Mouse (Mus musculus): Measurements from ENCODE around the gene Kif26b.

The Kif26b gene

DNA sequence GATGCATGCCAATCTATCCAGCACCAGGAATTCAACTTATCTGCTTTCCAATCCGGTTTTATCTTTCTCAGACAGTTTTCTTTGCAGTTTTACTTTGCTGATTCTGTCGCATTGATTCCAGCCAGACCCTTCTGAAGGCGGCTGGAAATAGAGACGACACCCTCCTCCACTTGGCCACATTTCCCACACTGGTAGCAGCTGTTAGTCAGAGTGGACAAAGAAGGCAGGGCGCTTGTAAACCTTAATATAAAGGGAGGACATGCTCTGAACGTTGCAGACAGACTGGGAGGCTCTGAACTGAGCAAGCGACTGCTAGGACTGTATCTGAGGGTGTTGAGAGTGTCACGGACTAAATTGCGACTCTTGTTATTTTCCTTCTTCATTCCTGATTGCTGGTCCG lies 11.3 kb downstream of the Kif26b start:
- DNase-seq (ENCODE audit: low spot score): no peak

- no peak for DNase-seq (ENCODE audit: low spot score)
Measured at GRCm38 (mm10) chr1:178542415-178542814, 13.5 kb downstream of the Kif26b start.

GRCm38 (mm10) chr1:178542990-178543944 lies 14.3 kb downstream of the Kif26b start:
- DNase-seq (ENCODE audit: low spot score): no peak

GRCm38 (mm10) chr1:178544585-178544984 lies 15.7 kb downstream of the Kif26b start:
- no peak for DNase-seq (ENCODE audit: low spot score)

DNA sequence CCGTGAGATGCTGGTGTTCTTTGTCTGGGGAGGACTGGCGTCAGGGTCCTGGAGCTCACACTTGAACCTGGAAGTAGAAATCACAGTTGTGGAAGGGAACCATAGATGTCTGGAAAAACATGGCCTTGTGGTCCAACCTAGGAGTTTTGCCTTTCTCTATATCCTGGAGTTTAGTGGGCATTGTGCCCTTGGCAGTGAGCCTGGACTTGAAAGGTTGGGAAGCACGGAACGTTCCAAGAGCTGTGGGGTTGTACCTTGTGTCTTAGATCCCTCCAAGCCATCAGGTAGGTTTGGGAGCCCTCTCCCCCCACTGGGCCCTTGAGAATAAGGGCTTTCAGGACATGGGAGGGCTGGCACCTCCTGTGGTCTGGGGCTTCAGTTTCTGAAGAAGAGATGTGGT lies 20.7 kb downstream of the Kif26b start:
- DNase-seq (ENCODE audit: low spot score): no peak

- DNase-seq (ENCODE audit: low spot score): no peak
Measured at GRCm38 (mm10) chr1:178550477-178551047, 21.6 kb downstream of the Kif26b start.

- no peak for DNase-seq (ENCODE audit: low spot score)
Measured at GRCm38 (mm10) chr1:178552278-178552897, 23.5 kb downstream of the Kif26b start.

DNA sequence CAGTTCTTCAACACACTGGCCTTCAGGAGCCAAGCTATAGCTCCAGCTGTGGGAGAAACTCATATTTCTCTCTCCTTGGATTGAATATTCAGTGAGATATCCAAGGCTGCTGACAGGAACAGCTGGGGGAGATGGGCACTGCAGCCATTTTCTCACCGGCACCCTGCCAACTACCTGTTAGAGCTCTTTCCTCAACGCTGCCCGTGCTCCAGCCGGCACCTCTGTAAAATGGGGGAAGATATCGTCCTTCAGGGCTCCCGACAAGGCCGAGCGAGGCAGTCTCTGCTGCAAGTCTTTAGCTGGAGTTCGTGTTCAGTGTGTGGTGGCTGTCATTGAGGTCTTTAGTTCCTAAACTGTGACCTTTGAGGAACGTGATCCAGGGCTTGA lies 24.0 kb downstream of the Kif26b start:
- no peak for DNase-seq (ENCODE audit: low spot score)

- no peak for DNase-seq (ENCODE audit: low spot score)
Measured at GRCm38 (mm10) chr1:178556226-178556625, 27.3 kb downstream of the Kif26b start.

- DNase-seq (ENCODE audit: low spot score): no peak
Measured at GRCm38 (mm10) chr1:178560043-178560442, 31.1 kb downstream of the Kif26b start.

DNA sequence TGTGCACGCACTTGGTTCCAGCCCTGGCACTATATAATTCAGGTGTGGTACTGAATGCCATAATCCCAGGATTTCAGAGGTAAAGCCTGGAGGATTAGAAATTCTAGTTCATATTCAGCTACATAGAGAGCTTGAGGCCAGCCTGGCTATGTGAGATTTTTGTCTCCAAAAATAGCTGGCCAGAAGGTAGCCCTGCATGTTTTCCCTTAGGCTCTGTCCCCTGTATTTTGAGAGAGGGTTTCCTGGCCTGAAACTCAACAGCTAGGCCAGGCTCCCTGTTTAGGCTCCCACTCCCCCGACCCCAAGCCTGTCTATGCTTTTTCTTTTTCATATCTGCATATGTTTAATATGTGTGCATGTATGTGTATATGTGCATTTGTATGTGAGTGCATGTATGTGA lies 34.9 kb downstream of the Kif26b start:
- DNase-seq (ENCODE audit: low spot score): no peak

GRCm38 (mm10) chr1:178564800-178565199 lies 35.9 kb downstream of the Kif26b start:
- no peak for DNase-seq (ENCODE audit: low spot score)

DNA sequence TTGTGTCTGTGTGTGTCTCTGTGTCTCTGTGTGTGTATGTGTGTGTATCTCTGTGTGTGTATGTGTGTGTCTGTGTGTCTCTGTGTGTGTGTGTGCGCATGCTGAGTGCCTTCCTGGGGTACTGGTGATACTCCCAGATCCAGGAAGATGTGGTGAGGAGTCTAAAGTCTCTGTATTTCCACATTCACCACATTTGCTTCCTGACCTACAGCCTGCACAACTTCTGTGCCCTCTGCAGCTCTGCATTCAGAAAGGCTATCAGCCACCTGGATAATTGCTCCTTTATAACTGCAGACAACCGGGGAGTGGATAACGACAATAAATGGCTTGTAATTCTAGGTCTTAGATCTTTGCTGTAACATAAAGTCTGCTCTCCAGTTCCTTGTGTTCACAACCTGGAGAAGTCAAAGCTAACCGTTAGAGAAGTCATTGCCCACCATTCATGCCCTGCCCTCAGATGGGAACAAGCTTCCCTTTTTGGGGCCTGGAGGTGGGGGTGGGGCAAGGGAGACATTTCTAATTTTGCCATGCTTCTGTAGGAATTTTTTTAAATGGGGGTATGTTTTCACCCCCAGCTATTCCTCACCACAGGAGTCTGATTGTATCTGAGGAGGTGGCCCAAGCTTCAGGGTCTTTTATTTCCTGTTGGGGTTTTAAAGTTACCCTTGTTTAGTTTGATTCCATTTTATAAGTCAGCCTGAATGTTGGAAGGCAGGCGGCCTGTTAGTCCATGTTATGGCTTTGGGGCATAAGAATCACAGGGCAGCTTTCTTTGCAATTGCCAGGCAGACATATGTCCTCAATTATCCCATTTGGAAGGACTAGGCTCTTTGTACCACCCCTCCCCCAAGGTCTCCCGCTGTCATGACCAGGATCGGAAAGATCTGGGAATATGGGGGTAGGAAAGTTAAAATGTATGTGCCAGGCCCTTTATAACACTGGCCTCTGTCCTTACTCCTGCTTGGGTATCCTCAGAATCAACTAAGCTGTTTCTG lies 39.9 kb downstream of the Kif26b start:
- DNase-seq (ENCODE audit: low spot score): no peak

DNA sequence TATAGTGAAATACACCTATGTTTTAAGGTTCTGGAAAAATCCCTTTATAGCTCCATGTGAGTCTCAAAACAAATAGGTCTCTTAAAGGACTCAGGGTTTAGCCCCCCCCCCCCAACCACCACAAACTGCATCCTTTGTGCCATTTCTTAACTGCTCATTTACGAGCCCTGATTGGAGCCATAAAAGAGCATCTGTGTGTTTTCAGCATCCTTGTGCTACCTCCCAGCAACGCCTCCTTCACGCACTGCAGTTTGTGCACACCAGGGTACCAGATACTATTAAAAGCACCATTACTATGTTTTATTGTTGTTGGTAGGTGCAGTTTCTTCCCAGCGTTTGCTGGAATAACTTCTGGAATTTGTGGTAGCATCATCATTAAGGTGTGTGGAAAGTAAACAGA lies 42.1 kb downstream of the Kif26b start:
- no peak for DNase-seq (ENCODE audit: low spot score)

DNA sequence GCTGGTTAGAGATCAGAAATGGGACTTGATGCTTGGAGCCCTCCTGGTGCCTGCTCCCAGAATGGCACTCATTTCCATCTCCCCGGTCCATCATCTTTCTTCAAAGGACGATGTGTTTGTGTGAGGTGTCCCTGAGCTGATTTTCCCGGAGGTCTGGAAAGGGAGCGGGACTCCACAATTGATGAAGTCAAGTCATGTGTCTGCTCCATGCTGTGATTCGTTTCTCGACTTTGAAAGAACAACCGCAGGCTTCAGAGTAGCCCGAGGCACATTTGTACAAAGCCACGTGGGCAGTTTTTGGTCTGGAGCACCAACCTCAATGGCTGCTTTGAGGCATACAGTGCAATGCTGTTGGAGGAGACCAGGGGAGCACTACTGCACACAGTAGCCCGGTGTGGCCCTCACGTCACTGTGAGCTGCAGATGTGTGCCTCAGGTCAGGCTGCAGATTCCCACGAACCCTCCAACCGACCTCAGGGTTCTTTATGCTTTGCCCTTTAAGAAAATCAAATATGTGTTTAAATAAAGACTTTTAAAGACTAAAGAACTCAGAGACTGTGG lies 43.0 kb downstream of the Kif26b start:
- no peak for DNase-seq (ENCODE audit: low spot score)

- DNase-seq (ENCODE audit: low spot score): no peak
Measured at GRCm38 (mm10) chr1:178573406-178574032, 44.6 kb downstream of the Kif26b start.

DNA sequence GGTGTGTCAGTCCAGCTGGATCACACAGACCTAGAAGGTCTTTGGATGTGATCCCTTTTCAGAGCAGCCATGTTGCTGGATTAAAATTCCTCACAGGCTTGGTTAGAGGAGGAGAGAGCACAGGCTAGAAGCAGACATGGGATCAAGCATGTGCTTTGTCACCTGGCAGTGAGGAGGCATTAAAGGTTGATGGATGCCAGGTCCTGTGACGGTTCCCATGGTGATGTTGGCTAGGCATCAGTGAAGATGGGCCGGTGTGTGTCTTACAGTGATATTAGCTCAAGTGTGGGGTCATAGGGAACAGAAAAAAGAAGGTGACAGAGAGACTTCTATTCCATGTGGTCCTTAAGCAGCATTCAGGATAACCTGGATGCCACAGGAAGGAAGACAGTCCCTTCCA lies 46.8 kb downstream of the Kif26b start:
- DNase-seq (ENCODE audit: low spot score): no peak

DNA sequence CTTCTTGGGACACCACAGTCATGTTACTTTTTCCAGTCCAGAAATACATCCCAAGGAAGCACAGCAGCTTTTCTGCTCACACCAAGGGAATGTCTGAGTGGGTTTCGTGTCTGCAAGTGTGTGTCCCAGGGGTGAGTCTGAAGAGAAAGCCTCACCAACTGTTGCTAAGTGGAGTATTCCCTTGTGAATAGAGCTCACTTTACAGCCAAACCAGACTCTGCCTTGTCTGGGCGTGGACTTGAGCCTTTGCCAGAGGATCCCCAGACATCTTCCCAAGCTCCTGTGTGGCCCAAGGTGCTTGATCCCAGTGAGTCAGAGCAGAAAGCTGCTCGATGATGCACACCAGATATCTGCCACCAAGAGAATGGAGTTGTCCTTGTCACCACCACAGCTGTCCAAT lies 48.0 kb downstream of the Kif26b start:
- no peak for DNase-seq (ENCODE audit: low spot score)

- no peak for DNase-seq (ENCODE audit: low spot score)
Measured at GRCm38 (mm10) chr1:178585366-178586020, 56.6 kb downstream of the Kif26b start.
